Mouse (Mus musculus) brain, embryonic 18.5 days (tissue): Measurements from ENCODE around the gene Ifitm5.
"Not testable (repeated sequence)": the region's sequence is repeated elsewhere in the genome, so short reads cannot be mapped to it uniquely, and the experiment has no call there.

Experiments used
- DNase-seq: peaks from one replicate; pipeline ENCODE4 v3.0.0-alpha.2; 2012; ENCODE audit warnings: low read depth, low spot score

The Ifitm5 gene

GRCm38 (mm10) chr7:140949824-140950530 lies at the start of gene Ifitm5:
Gene Ifitm5, minus strand, starts transcription at chr7:140950291.
- no peak for DNase-seq

GRCm38 (mm10) chr7:140998853-140999700 lies 49.0 kb upstream of the Ifitm5 start:
- no peak for DNase-seq

GRCm38 (mm10) chr7:140997817-140998216 lies 47.7 kb upstream of the Ifitm5 start:
- no peak for DNase-seq

GRCm38 (mm10) chr7:140991117-140991689 lies 41.1 kb upstream of the Ifitm5 start:
- no peak for DNase-seq

GRCm38 (mm10) chr7:140990622-140991021 lies 40.5 kb upstream of the Ifitm5 start:
- no peak for DNase-seq

- DNase-seq = no peak
Measured at GRCm38 (mm10) chr7:140990185-140990584, 40.1 kb upstream of the Ifitm5 start.

- DNase-seq = no peak
Measured at GRCm38 (mm10) chr7:140989022-140989421, 38.9 kb upstream of the Ifitm5 start.

- no peak for DNase-seq
Measured at GRCm38 (mm10) chr7:140987182-140988138, 37.4 kb upstream of the Ifitm5 start.

- no peak for DNase-seq
Measured at GRCm38 (mm10) chr7:140982971-140983370, 32.9 kb upstream of the Ifitm5 start.

- DNase-seq = no peak
Measured at GRCm38 (mm10) chr7:140981704-140982103, 31.6 kb upstream of the Ifitm5 start.

- not testable (repeated sequence) for DNase-seq
Measured at GRCm38 (mm10) chr7:140976720-140977119, 26.6 kb upstream of the Ifitm5 start.

GRCm38 (mm10) chr7:140975465-140975864 lies 25.4 kb upstream of the Ifitm5 start:
- DNase-seq = no peak

- no peak for DNase-seq
Measured at GRCm38 (mm10) chr7:140974940-140975339, 24.8 kb upstream of the Ifitm5 start.

GRCm38 (mm10) chr7:140973396-140974165 lies 23.5 kb upstream of the Ifitm5 start:
- DNase-seq = no peak

- no peak for DNase-seq
Measured at GRCm38 (mm10) chr7:140971479-140972171, 21.5 kb upstream of the Ifitm5 start.

- no peak for DNase-seq
Measured at GRCm38 (mm10) chr7:140970931-140971330, 20.8 kb upstream of the Ifitm5 start.

GRCm38 (mm10) chr7:140968710-140969109 lies 18.6 kb upstream of the Ifitm5 start:
- not testable (repeated sequence) for DNase-seq

- no peak for DNase-seq
Measured at GRCm38 (mm10) chr7:140967862-140968591, 17.9 kb upstream of the Ifitm5 start.

- DNase-seq = no peak
Measured at GRCm38 (mm10) chr7:140966921-140967320, 16.8 kb upstream of the Ifitm5 start, which contains the start of gene Ifitm1. Gene Ifitm1, plus strand, starts transcription at chr7:140967221.
